Mouse (Mus musculus) brain, embryonic 14.5 days (tissue): ENCODE results near the gene Nup214. TPM values are rescaled to one million over a fixed set of nuclear protein-coding genes. Genes with fewer than 3 reads are reported as not detected.
A peak's percentile ranks its signal among the peaks of the same experiment; 100 is the strongest.

Experiments used
- DNase-seq: peaks from one replicate; pipeline ENCODE4 v3.0.0-alpha.2; 2011; ENCODE audit warnings: low read depth
- CTCF ChIP-seq: fragments of 200-500 bp; IDR thresholded peaks from 2 replicates; pipeline ENCODE4 v1.5.1; 2012; ENCODE audit warnings: inconsistent platforms, mild to moderate bottlenecking, moderate library complexity, borderline replicate concordance; ENCODE audit not compliant: insufficient read depth, insufficient read length; ENCODE audit errors: extremely low read depth
- POLR2A ChIP-seq: fragments of 200-500 bp; IDR thresholded peaks from 2 replicates; pipeline ENCODE4 v1.6.1; 2012; ENCODE audit warnings: mild to moderate bottlenecking, inconsistent platforms, borderline replicate concordance; ENCODE audit not compliant: poor library complexity, insufficient read depth, insufficient read length, severe bottlenecking; ENCODE audit errors: extremely low read depth
- polyA plus RNA-seq: library from polyadenylated mRNA; depleted of rRNA; stranded (reverse); fragments of >200 nt; gene quantifications from 2 replicates; pipeline ENCODE4 v1.2.3, GENCODE M21; 2012

The Nup214 gene
- polyA plus RNA-seq, 1 experiment = 42.1 TPM

GRCm38 (mm10) chr2:31952236-31952635 is 22.0 kb upstream of the Nup214 start:
- TF ChIP-seq CTCF (no peak), POLR2A (no peak)
- DNase-seq = peak; percentile 33

DNA sequence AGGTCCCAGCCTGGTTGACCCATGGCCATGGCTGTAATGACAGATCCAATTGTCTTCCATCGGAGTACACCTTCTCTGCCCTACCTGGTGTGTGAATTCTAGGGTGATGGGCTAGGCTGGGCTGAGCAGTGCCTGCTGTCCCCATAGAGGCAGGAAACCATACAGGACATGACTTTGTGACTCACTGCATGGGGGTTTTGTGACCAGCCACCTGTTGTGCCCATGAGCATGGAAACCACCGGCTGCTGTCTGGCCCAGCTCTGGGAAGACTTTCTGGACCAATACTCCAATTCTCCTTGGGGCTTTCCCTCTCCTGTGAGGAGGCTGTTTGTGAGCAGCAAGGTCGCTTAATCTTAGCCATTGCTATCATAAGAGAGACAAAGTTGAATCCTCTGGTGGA is 21.5 kb upstream of the Nup214 start:
- TF ChIP-seq CTCF = no peak
- TF ChIP-seq POLR2A = no peak
- no peak for DNase-seq

DNA sequence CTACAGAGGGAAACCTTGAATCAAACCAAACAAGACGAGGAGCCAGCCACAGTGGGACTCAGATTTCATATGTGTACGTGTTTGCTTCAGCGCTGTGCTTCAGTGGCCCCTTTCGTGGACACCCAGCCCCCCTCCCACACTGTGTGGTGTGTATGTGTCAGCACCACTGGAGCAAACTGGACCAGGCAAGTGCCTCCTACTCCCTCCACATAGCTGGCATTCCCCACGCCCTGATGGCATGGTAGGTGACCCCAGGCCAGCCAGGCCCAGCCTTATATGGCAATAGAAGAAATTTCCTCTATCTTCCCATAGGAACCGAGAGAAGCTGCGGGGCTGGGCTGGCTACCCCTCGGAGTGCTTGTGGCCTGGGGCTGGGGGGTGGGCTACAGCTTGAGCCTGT is 20.5 kb upstream of the Nup214 start:
- no peak for TF ChIP-seq POLR2A
- no peak for DNase-seq

GRCm38 (mm10) chr2:31954779-31955181 is 19.5 kb upstream of the Nup214 start:
- DNase-seq = no peak

GRCm38 (mm10) chr2:31955686-31956085 is 18.6 kb upstream of the Nup214 start:
- no peak for DNase-seq
- TF ChIP-seq CTCF (no peak), POLR2A (no peak)

More at GRCm38 (mm10) chr2:31954779-31955181, 19.5 kb upstream of the Nup214 start:
- TF ChIP-seq POLR2A (no peak), CTCF (no peak)

DNA sequence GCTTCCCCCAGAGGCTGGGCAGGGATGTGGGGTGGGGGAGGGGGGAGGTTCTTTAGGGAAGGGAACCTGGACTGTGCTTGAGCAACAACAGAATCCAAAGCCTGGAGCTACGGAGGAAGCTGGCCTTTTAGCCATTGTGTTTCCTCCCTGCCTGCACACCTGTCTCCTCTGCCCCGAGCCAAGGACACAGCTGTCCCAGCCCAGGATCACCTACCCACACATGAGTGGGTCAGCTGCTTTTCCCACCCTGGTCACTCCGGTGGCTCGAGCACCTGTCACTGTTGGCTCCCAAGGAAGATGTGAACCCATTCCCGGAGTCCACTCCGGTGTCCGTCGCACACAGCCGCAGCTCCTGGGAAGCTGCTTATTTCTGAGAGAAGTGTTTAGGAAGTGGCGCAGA is 17.0 kb upstream of the Nup214 start:
- no peak for DNase-seq
- TF ChIP-seq CTCF = no peak
- TF ChIP-seq POLR2A = no peak

DNA sequence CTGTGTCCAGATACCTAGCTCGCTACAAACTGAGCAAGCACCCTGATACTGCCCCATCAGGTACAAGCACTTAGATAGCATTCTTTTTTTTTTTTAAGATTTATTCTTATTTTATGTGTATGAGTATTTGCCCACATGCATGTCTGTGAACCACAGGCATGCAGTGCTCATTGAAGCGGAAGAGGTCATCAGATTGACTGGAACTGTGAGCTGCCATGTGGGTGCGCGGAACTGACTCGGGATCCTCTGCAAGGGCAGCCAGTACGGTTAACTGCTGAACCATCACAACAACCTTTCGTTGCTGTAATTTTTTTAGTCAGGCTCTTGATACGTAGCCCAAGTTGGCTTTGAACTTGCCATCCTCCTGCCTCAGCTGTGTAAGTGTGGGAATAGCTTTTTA is 13.2 kb upstream of the Nup214 start:
- TF ChIP-seq POLR2A (no peak), CTCF (no peak)
- no peak for DNase-seq

- TF ChIP-seq CTCF (no peak), POLR2A (no peak)
Observed at GRCm38 (mm10) chr2:31961791-31962222, 12.4 kb upstream of the Nup214 start.

DNA sequence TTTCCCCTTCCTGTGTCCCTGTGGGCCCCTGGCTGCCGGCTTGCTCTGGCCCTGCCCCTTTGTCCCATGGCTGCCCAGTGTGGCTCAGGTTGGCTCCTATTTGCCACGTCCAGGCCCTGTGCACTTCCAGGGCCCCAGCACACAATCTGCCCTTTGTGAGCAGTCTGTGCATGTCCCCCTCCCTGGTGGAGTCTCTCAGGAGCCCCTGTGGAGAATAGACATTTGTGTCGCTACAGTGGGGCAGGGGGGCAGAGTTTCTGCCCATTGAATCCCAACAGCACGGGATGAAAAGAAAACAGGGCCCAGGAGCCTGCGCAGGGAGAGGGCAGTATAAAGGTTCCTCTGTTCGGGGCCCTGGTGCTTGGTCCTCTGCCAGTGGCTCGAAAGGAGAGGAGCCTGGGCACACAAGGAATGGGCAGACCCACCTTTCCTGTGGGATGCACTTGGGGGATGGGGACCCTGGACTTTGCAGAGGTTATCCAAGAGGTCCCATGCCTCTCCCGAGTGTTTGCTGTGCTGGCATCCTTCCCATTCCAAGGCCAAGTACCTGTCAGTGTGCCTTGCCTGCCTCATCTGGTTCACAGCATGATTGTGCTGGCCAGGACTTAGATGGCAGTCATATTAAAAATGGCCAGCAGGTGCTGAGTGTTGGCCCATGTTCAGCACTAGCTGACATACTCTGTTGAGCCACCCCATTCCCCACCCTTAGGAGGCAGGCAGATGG is 11.6 kb upstream of the Nup214 start:
- TF ChIP-seq POLR2A (no peak), CTCF (peak; percentile 40; the same call in 1 of the 2 replicates)
- peak; percentile 96 for DNase-seq

More at GRCm38 (mm10) chr2:31961791-31962222, 12.4 kb upstream of the Nup214 start:
- peak; percentile 11 for DNase-seq

GRCm38 (mm10) chr2:31963491-31963890 is 10.7 kb upstream of the Nup214 start:
- peak; percentile 24 for DNase-seq
- no peak for TF ChIP-seq POLR2A
- TF ChIP-seq CTCF = no peak

DNA sequence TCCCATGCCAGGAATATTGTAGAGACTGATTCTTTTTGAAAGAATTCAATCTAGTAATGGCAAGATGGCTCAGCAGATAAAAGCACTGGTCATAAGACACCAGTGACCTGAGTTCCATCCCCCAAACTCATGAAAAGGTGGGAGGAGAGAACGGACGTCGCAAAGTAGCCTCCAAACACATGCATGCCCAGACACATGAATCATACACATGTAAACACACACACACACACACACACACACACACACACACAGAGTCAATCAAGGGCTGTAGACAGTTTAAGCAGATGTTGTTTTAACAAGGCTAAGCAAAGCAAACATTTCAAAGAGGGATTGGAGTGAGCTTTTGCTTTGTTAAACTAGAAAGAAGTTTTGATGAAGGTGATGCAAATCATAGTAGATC is 10.0 kb upstream of the Nup214 start:
- TF ChIP-seq CTCF (no peak), POLR2A (no peak)
- no peak for DNase-seq

- DNase-seq = no peak
Observed at GRCm38 (mm10) chr2:31965110-31965509, 9.1 kb upstream of the Nup214 start.

More at GRCm38 (mm10) chr2:31965110-31965509, 9.1 kb upstream of the Nup214 start:
- TF ChIP-seq CTCF (peak; percentile 53; the same call in 1 of the 2 replicates), POLR2A (no peak)
